Mouse (Mus musculus): Measurements from ENCODE around the gene Hcls1.

DNA sequence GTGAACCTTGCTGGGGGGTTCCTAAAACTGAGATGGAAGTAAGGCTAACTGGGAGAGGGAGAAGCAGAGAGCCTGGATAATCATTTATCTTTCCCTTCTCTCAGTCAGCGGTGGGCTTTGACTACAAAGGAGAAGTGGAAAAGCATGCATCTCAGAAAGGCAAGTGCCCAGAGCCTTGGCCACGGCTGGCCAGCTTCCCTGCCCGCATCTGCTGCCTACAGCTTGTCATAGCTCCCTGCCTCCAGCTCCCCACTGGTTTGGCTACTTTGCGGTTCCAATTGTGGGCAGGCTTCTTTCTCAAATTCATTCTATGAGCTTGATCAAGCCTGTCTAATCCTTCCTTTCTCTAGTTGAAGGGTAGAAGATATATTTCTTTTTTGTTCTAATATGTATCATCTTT is 16.2 kb downstream of the Hcls1 start:
- no peak for TF ChIP-seq CTCF (IDR thresholded peaks at IDR 0.05; ENCODE audit: borderline replicate concordance, insufficient read depth, low read depth, low read length)
- TF ChIP-seq POLR2A (IDR thresholded peaks at IDR 0.05; ENCODE audit: borderline replicate concordance, insufficient read depth, low read length) = no peak
